Mouse (Mus musculus) spleen, adult 18-20 months (tissue): ENCODE measurements at regions not wholly inside any gene's neighbourhood (a gene's known extent, or its start where the extent isn't known, plus 50 kb on each side); places are given as distances from the start of the nearest gene placed in this dataset.

Experiments
- DNase-seq, 2 experiments: peaks; one replicate each; pipeline ENCODE4 v3.0.0; 2022; ENCODE audit warnings: mixed read lengths in 2 of 2

DNA sequence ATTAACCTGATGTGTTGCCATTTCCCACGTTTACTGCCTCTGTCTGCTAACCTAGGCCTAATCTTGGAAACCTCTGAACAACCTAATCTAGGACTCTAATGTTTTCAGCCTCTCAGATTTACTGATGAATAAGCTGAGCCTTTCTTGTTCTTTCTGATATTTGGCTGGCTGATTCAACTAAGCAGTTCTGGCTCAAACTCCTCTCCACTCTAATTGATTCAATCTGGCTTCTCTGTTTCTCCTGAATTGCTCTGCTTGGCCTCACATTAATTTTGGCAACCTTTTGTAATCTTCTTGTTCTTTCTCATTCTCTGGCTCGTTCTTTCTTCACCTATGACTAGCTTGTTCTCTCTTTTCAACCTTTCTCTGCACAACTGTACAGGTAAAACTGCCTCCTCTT is 1561.2 kb upstream of the Zeb2 start:
- no peak for DNase-seq

GRCm38 (mm10) chr2:46669517-46670291 is 1552.5 kb upstream of the Zeb2 start:
- no peak for DNase-seq

DNA sequence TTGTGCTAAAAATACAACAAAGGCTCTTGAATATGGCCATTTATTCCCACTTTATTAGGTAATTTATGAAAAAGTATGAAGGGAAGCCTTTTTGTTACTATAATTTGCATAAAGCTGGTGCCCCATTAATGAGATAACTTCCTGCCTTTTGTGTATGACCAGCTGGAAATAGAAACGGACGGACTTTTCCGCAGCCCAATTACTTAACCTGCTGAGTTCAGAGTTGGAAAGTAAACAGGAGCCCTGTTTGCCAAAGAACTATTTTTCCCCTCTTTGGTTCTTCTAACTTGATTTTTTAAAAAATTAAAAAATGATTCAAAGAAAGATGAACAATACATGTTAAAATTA is 1549.8 kb upstream of the Zeb2 start:
- DNase-seq: no peak

GRCm38 (mm10) chr2:46666084-46666989 is 1549.1 kb upstream of the Zeb2 start:
- DNase-seq: no peak

- DNase-seq: no peak
These were observed 1544.7 kb upstream of the Zeb2 start for GRCm38 (mm10) chr2:46661876-46662275.

- no peak for DNase-seq
These were observed 1543.4 kb upstream of the Zeb2 start for GRCm38 (mm10) chr2:46660577-46660976.

- DNase-seq: no peak
These were observed 1538.1 kb upstream of the Zeb2 start for GRCm38 (mm10) chr2:46655289-46655688.

GRCm38 (mm10) chr2:46652616-46653015 is 1535.4 kb upstream of the Zeb2 start:
- DNase-seq: no peak

DNA sequence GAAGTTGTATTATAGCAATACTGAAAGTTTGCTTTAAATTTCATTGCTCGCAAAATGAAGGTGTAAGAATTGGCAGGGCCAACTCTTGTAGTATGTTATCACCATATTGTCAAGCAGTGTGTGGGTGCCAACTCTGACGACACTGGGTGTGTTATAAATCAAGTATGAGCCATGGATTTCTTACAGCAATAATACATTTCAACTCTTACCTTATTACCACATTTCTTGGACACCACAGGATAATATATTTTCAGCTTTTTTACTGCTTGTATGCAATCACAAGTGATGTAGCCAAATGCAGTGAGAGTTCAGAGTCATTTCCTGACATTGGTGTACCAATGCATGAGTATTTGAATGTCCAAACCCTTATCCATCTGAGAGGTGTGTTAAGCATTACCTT is 1529.2 kb upstream of the Zeb2 start:
- no peak for DNase-seq

DNA sequence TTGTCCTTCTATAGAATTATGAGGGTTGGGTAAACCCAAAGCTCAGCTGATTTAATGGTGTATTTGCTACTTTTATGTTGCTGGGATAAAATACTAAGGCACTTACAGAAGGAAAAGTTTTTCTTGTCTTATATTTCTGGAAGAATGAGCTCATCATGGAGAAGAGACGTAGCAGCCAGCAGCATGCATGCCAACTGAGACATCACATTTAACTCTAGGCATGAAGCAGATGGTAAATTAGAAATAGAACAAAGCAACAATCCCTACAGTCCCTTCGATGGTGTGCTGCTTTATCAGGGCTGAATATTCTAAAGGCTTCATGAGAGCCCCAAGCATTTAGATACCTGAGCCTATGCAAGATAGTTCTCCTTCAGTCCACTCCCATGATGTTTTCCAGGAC is 1492.0 kb upstream of the Zeb2 start:
- no peak for DNase-seq

DNA sequence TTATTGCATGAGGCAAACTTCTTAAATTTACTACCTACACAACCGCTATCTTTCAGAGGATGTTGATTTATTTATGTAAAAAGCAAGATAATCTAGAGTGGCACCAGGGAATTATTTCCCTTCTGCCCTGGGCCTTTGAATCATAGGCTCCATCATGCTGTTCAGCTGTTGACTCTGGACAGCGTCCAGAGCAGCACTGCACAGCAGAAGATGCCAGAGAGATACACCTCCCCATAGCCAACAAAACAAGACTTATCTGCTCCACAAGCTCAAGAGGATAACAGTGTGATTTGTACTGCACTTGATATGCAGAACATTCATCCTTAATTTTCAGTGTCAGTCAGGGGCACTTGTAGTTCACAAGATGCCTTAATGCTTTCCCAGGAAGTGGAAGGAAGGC is 1464.6 kb upstream of the Zeb2 start:
- DNase-seq: no peak

- DNase-seq: no peak
These were observed 1453.2 kb upstream of the Zeb2 start for GRCm38 (mm10) chr2:46570416-46570815.

DNA sequence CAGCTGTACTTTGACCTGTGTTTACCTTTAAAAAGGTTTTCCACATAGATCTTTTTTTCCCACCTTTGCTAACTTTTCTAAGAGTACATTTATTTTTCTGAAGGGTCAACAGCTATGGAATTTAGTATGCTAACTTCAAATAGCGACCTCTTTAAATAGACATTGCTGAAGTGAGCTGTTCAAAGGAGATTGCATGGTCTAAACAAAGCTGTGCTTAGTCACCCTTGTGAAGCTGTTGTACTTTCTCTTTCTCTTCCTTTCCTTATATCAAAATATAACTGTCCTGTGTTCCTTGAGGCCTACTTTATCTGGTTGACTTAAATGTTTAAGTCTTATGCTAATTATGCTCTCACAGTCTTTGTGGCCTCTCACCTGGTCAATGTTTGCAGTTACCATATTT is 1416.2 kb upstream of the Zeb2 start:
- no peak for DNase-seq

DNA sequence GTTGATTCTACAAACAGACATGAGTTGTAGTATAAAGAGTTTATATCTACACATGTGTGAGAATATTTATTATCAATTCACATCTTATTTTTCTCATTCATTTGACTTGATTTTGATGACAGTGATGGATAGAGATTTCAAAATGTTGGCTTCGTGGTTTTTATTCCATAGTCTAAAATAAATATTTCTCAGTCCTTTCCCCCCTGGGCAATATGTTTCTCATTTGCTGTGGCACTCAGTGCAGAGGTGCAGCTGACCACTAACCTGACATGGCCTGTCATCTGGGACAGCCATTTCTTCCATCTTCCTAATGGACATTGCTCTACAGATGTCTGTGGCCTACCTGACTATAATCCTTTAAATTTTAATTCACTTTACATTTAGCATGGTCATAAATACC is 1413.5 kb upstream of the Zeb2 start:
- DNase-seq: no peak

GRCm38 (mm10) chr2:46525223-46525622 is 1408.0 kb upstream of the Zeb2 start:
- DNase-seq: no peak

- DNase-seq: no peak
These were observed 1407.4 kb upstream of the Zeb2 start for GRCm38 (mm10) chr2:46524625-46525024.

DNA sequence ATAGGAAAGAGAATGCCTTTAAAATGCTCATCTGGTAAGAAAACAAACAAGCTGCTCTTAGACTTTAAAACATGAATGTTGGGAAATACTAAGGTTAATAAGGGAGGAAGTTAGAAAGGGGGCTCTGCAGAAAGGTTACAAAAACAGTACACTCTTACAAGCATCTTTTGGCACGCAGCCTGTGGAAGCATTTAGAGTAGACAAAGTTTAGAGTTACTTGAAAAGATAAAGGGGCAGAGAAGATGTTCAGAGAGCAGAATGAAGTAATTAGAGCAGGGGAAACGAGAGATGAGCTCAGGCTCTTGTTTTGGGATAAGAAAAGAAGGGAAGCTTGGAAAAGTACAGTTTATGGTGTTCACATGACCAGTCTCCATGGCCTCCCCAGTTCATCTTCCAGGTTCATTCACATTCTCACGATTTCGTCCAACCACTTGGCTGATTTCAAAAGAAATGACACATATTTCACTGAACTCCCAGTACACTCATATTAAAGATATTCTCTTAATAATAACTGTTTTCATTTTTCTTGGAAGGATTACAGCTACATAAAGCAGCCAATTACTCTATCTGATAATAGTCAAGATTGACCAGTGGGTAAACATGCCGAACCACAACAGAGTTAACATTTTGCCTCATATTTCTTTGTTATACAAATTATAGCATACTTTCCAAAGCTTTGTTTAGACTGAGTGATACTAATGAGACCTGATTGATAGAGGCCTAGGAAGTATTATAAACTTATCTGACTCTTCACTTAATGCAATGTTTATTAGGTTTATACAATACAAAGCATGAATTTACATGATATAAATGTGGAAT is 1404.2 kb upstream of the Zeb2 start:
- DNase-seq: no peak

DNA sequence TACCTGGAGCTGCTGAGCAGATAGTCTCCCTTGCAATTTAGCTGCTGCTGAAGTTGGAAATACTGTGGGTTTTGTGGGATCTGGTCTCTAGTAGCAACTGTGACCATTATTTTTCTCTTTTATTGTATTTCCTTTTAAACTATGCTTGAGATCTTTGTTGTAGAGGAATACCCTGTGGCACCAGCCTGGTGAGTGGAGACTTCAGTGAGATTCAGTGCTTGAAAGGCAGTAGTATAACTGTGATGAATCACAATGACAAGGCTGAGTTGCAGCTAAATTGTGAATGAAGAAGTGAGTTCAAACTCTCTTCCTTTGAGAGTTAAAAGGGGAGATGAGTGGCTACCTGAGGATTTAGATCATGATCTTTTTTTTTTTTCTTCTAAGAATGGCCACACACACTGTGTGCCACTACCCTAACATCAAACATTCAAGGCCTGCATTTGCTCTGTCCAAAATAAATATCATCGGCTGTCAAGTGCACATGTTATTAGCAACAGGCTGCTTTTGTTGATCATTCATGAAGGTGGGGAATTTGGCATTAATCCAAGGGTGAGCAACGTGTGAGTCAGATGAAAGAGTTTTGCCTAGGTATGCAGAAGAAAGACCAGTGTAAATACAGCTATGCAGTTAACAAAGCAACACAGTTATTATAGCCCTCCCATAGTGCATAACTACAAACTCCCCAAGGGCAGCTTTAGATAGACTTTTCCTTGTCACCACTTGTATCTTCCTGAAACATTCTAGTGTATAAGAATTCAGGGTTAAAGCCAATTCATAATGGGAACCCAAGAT is 1395.2 kb upstream of the Zeb2 start:
- DNase-seq: no peak

DNA sequence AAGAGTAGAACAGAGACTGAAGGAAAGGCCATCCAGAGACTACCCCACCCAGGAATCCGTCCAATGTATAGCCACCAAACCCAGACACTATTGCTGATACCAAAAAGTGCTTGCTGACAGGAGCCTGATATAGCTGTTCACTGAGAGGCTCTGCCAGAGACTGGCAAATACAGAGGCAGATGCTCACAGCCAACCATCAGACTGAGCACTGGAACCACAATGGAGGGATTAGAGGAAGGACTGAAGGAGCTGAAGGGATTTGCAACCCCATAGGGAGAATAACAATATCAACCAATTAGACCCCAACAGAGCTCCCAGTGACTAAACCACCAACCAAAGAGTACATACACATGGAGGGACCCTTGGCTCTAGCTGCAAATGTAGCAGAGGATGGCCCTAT is 1389.8 kb upstream of the Zeb2 start:
- DNase-seq: no peak

- no peak for DNase-seq
These were observed 1385.9 kb upstream of the Zeb2 start for GRCm38 (mm10) chr2:46503074-46503473.

- DNase-seq: no peak
These were observed 1375.1 kb upstream of the Zeb2 start for GRCm38 (mm10) chr2:46492299-46492698.

GRCm38 (mm10) chr2:46491081-46491480 is 1373.9 kb upstream of the Zeb2 start:
- DNase-seq: no peak
